Mouse (Mus musculus) naive thymus-derived CD4-positive, alpha-beta T cell, adult 5 months (primary cell): ENCODE results near the gene Atg5. TPM values are rescaled to one million over a fixed set of nuclear protein-coding genes. Genes with fewer than 3 reads are reported as not detected.

Source experiments
- polyA plus RNA-seq: library from polyadenylated mRNA; unstranded; fragments of 100-300 nt; shearing (Covaris generic); gene quantifications from one replicate; pipeline ENCODE4 v1.2.1, GENCODE M21; 2017

Atg5 gene
- polyA plus RNA-seq = 45.0 TPM

DNA sequence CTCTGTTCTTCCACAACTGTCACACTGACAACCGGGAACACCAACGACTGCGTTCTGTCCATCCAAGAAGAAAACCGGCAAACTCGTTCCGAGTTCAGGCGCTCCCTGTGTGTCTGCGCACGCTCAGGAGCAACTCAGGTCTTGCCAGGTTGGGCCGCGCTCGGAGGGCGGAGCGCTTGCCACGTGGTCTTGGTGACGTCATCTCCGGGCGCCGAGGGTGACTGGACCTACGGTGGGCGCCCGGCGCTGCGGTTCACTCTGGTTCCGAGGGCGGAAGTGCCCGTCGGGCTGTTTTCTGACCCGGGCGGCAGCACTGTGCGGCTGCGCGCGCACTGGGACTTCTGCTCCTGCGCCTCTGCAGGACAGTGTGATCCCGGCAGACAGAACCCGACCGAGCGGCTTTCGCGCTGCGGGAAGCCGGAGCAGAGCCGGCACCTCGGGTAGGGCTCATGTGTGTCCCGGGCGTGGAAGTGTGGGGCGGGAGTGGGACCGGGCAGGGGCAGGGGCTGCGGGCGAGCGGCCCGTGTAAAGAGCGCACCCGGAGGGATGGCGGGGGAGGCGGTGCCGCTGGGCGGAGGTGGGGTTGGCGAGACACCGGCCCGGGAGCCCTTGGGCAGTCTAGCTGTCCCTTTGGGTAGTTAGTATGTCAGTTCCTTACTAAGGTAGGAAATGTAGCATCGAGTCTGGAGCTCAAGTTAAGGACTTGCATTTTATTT is at the start of gene Atg5:
Atg5 (plus strand) TSS at position 214 of the 716 bp plus-strand sequence.

Other genes with a start within 250 kb of the Atg5 start
- gene Crybg1, start 119.5 kb upstream of the Atg5 start, polyA plus RNA-seq = 121 TPM